Mouse (Mus musculus): ENCODE measurements around the gene Eps8.
"Not testable (repeated sequence)": the region's sequence is repeated elsewhere in the genome, so short reads cannot be mapped to it uniquely, and the experiment has no call there.

Gene Eps8

GRCm38 (mm10) chr6:137514872-137515271 lies 139.8 kb downstream of the Eps8 start:
- DNase-seq (ENCODE audit: low spot score), result no peak

GRCm38 (mm10) chr6:137512753-137513152 lies 141.9 kb downstream of the Eps8 start:
- no peak for DNase-seq (ENCODE audit: low spot score)

- no peak for DNase-seq (ENCODE audit: low spot score)
Observed at GRCm38 (mm10) chr6:137509341-137510045, 145.2 kb downstream of the Eps8 start.

GRCm38 (mm10) chr6:137508936-137509335 lies 145.7 kb downstream of the Eps8 start:
- DNase-seq (ENCODE audit: low spot score), result no peak

- DNase-seq (ENCODE audit: low spot score), result no peak
Observed at GRCm38 (mm10) chr6:137506563-137506962, 148.1 kb downstream of the Eps8 start.

GRCm38 (mm10) chr6:137505555-137506227 lies 149.0 kb downstream of the Eps8 start:
- peak; percentile 12 for DNase-seq (ENCODE audit: low spot score)

GRCm38 (mm10) chr6:137504052-137504451 lies 150.6 kb downstream of the Eps8 start:
- no peak for DNase-seq (ENCODE audit: low spot score)

- no peak for DNase-seq (ENCODE audit: low spot score)
Observed at GRCm38 (mm10) chr6:137503462-137503861, 151.2 kb downstream of the Eps8 start.

- DNase-seq (ENCODE audit: low spot score), result no peak
Observed at GRCm38 (mm10) chr6:137503009-137503408, 151.7 kb downstream of the Eps8 start.

GRCm38 (mm10) chr6:137498781-137499180 lies 155.9 kb downstream of the Eps8 start:
- DNase-seq (ENCODE audit: low spot score), result peak; percentile 25

GRCm38 (mm10) chr6:137497208-137497835 lies 157.4 kb downstream of the Eps8 start:
- peak; percentile 62 for DNase-seq (ENCODE audit: low spot score)

- DNase-seq (ENCODE audit: low spot score), result no peak
Observed at GRCm38 (mm10) chr6:137496562-137496961, 158.1 kb downstream of the Eps8 start.

GRCm38 (mm10) chr6:137495233-137495632 lies 159.4 kb downstream of the Eps8 start:
- DNase-seq (ENCODE audit: low spot score), result no peak

GRCm38 (mm10) chr6:137494801-137495200 lies 159.9 kb downstream of the Eps8 start:
- no peak for DNase-seq (ENCODE audit: low spot score)

- no peak for DNase-seq (ENCODE audit: low spot score)
Observed at GRCm38 (mm10) chr6:137494136-137494475, 160.6 kb downstream of the Eps8 start.

GRCm38 (mm10) chr6:137493211-137494135 lies 161.2 kb downstream of the Eps8 start:
- no peak for DNase-seq (ENCODE audit: low spot score)

GRCm38 (mm10) chr6:137492582-137492981 lies 162.1 kb downstream of the Eps8 start:
- DNase-seq (ENCODE audit: low spot score), result no peak

- no peak for DNase-seq (ENCODE audit: low spot score)
Observed at GRCm38 (mm10) chr6:137491659-137492058, 163.0 kb downstream of the Eps8 start.

- DNase-seq (ENCODE audit: low spot score), result no peak
Observed at GRCm38 (mm10) chr6:137490115-137490514, 164.6 kb downstream of the Eps8 start.

- peak; percentile 48 for DNase-seq (ENCODE audit: low spot score)
Observed at GRCm38 (mm10) chr6:137487443-137487842, 167.2 kb downstream of the Eps8 start.

GRCm38 (mm10) chr6:137482891-137483290 lies 171.8 kb downstream of the Eps8 start:
- no peak for DNase-seq (ENCODE audit: low spot score)

- DNase-seq (ENCODE audit: low spot score), result not testable (repeated sequence)
Observed at GRCm38 (mm10) chr6:137475695-137476094, 179.0 kb downstream of the Eps8 start.

Data from adipocyte (in vitro differentiated cells).